In the genomic region with DNA sequence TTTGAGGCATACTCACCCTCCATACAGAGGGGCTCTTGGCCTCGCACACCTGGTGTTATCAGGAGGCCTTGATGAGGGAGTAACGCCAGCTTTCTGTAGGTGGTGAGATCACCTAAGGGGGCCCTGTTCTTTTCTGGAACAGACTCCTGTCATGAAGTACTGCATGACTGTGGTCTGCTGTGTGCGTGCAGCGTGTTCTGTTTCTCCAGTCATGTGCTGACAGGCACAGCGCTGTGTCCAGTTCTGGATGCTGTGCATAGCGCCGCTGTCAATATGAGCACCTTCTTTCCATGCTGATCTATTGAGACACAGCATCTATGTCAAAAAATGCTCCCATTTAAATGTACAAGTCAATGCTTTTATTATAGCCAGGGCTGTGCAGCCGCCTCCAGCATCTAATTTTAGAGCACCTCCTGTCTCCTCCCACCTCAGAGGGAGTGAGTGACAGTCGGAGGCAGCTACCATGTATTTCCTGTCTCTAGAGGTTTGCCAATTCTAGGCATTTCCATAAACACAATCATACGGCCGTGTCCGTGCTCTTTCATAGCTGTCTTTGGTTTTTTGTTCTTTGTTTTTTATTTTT, we compare ENCODE assay signal across 12 mouse cellular contexts. TPM values are rescaled to one million over a fixed set of nuclear protein-coding genes. Genes with fewer than 3 reads are reported as not detected.
DNase-seq lines count a peak whose midpoint lies in the region; ATAC-seq and TF ChIP-seq lines count a peak whose summit lies in the region.
"Had no signal": no experiment of that assay in that cellular context is flagged by ENCODE, and none has a peak within 500 bp of the region (broad histone marks: within the 10 kb centered on the region; RNA-seq: fewer than 3 reads in every experiment).

No protein-coding gene starts in this region.

- ATAC-seq in frontal cortex, adult (ENCODE audit: low TSS enrichment) = peak; percentile 72
- ATAC-seq in megakaryocyte, adult 5-6 weeks (ENCODE audit: poor library complexity, severe bottlenecking) = no peak

- H3K4me3 ChIP-seq in megakaryocyte, embryonic 14.5 days (replicated peaks) = peak overlapping the region; percentile 59
- H3K4me3 ChIP-seq in cortical plate, adult 2 months (ENCODE audit: insufficient read depth, low read length) = no peak overlapping the region
- H3K4me3 ChIP-seq: embryonic facial prominence, embryonic 13.5 days; limb, embryonic 15.5 days had no signal

- TF ChIP-seq POLR2A in cortical plate, adult 2 months (IDR thresholded peaks at IDR 0.05; ENCODE audit: extremely low read depth, insufficient read depth, low read length) = 0 out of 2 replicates have a peak, but pooled peaks have one; percentile 7

- TF ChIP-seq CTCF in cortical plate, adult 2 months (IDR thresholded peaks at IDR 0.05; ENCODE audit: extremely low read depth, insufficient read depth, low read length) = no peak

- H3K9me3 ChIP-seq in megakaryocyte, embryonic 14.5 days = no peaks in the 10 kb centered on the region
- H3K9me3 ChIP-seq: embryonic facial prominence, embryonic 13.5 days; limb, embryonic 15.5 days had no signal

- no peaks in the 10 kb centered on the region for H3K27me3 ChIP-seq in megakaryocyte, embryonic 14.5 days (replicated peaks)
- H3K27me3 ChIP-seq: limb, embryonic 15.5 days had no signal

- peak overlapping the region; percentile 87 for H3K27ac ChIP-seq in cortical plate, adult 2 months (ENCODE audit: insufficient read depth, low read length)
- H3K27ac ChIP-seq: embryonic facial prominence, embryonic 13.5 days; kidney, postnatal 0 days; limb, embryonic 15.5 days had no signal

- no peak for DNase-seq in frontal cortex, postnatal 10 days (ENCODE audit: low spot score in 2 of 2)
- peak; percentile 28 for DNase-seq in right cerebral cortex, postnatal 14 days
- no peak for DNase-seq in ovary, postnatal 36 days (ENCODE audit: low spot score)
- no peak for DNase-seq in lung, adult 18-20 months
- DNase-seq: spleen, adult 18-20 months had no signal

- H3K36me3 ChIP-seq in megakaryocyte, embryonic 14.5 days (replicated peaks; ENCODE audit: low read length) = no peaks in the 10 kb centered on the region
- H3K36me3 ChIP-seq: embryonic facial prominence, embryonic 13.5 days; limb, embryonic 15.5 days had no signal

- H3K4me1 ChIP-seq in megakaryocyte, embryonic 14.5 days = peaks cover 64% of the 10 kb centered on the region
- H3K4me1 ChIP-seq in cortical plate, adult 2 months (ENCODE audit: control insufficient read depth, insufficient read depth, low read length) = peaks cover 18% of the 10 kb centered on the region
- H3K4me1 ChIP-seq: embryonic facial prominence, embryonic 13.5 days had no signal

RNA-seq across cellular contexts. Expression of a gene that starts 8.7 kb away (rescaled TPM):
- polyA plus RNA-seq in megakaryocyte, embryonic 14.5 days (2012; ENCODE audit: insufficient read depth, low replicate concordance) = 4.1 and 10.1 TPM in 2 replicates
- 3.5 and 4.1 TPM in 2 replicates for total RNA-seq in megakaryocyte, adult 5-6 weeks (2015)
- total RNA-seq in megakaryocyte, adult 5-6 weeks (2017) = 3.2 and 4.3 TPM in 2 replicates
- 99.9 and 108 TPM in 2 replicates for polyA plus RNA-seq in cortical plate, adult 2 months (2012; rRNA removed)

RNA-seq across cellular contexts. Expression of a gene that starts 17.8 kb away (rescaled TPM):
- polyA plus RNA-seq in megakaryocyte, embryonic 14.5 days (2012; ENCODE audit: insufficient read depth, low replicate concordance) = 10.3 and 11.7 TPM in 2 replicates
- 82.5 and 84.8 TPM in 2 replicates for total RNA-seq in megakaryocyte, adult 5-6 weeks (2015)
- 28.7 and 42.0 TPM in 2 replicates for total RNA-seq in megakaryocyte, adult 5-6 weeks (2017)
- polyA plus RNA-seq in cortical plate, adult 2 months (2012; rRNA removed) = 14.0 and 14.2 TPM in 2 replicates

RNA-seq across cellular contexts. Expression of a gene that starts 41.4 kb away (rescaled TPM):
- 0.20 TPM in 1 of 2 replicates, not detected in the other for polyA plus RNA-seq in megakaryocyte, embryonic 14.5 days (2012; ENCODE audit: insufficient read depth, low replicate concordance)
- not detected in 2 replicates for total RNA-seq in megakaryocyte, adult 5-6 weeks (2015)
- 0.04 TPM in 1 of 2 replicates, not detected in the other for total RNA-seq in megakaryocyte, adult 5-6 weeks (2017)
- 320 and 321 TPM in 2 replicates for polyA plus RNA-seq in cortical plate, adult 2 months (2012; rRNA removed)

Comparison
In these comparisons a context has a peak if more than half of its experiments do, and no peak if none do; other contexts are left out.
1. RNA of a gene that starts 41.4 kb away (polyA plus RNA-seq): 320 to 321 TPM in cortical plate, adult 2 months; 0.20 TPM in megakaryocyte, embryonic 14.5 days; every median in the first group is over 100 times any median in the second.